Mouse (Mus musculus): Measurements from ENCODE around the gene 3110082I17Rik.

Gene 3110082I17Rik

DNA sequence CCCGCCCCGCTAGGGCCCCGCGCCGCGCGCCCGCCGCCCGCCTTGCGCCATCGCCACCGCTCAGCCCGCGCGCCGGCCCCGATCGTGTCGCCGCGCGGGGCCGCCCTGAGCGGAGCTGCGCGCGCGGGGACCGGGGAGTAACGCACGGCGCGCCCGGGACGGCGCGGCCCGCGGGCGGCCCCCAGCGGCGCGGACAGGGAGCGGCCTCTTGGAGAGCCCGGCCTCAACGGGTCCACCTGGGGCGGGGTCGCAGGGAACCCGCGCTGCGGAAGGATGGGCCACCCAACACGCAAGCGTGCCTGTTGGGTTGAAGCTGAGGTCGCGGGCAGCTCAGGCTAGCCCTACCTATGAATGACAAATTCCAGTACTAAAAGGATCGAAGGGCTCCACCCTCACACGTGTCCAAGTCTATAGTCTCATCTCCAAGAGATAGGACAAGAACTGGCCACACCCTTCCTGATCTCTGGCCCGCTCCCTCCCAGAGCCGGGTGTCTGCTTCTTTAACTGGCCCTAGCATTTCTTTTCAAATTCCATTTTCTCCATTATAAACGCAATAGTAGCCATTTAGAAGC lies 134.8 kb downstream of the 3110082I17Rik start, which contains the start of gene Adap1:
Gene Adap1, minus strand, starts transcription at position 228 of the 572 bp plus-strand sequence.
- DNase-seq (ENCODE audit: low read depth), result no peak

DNA sequence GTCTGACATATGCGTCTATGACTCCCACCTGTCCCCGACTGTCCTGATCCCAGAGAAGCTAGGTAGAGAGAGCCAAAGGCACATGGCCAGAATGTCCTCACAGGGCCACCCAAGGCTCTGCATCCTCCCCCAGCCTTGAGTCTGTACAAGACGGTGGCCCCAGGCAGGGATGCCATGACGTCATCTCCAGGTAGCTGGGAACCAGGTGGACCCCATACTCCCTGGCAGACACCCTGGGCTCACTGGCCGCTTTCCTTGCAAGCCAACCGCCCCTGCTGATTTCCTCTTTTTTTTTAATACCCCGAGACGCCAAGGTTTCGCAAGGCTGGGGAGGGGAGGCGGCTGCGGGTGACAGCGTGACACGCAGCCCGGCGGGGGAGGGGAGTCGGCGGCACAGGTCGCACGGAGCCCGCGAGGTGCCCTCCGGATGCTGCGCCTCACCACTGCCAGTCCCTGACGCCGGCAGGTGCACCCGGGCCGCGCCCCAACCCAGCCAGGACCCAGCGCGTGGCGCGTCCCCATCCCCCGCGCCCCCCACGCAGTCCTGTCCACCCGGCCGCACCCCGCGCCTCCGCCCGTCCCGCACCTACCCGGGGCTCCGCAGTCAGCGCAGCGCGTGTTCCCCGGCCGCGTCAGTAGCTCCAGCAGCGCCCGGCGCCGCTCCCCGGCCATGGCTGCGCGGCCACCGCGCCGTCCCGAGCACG lies 135.5 kb downstream of the 3110082I17Rik start:
- DNase-seq (ENCODE audit: low read depth), result no peak

DNA sequence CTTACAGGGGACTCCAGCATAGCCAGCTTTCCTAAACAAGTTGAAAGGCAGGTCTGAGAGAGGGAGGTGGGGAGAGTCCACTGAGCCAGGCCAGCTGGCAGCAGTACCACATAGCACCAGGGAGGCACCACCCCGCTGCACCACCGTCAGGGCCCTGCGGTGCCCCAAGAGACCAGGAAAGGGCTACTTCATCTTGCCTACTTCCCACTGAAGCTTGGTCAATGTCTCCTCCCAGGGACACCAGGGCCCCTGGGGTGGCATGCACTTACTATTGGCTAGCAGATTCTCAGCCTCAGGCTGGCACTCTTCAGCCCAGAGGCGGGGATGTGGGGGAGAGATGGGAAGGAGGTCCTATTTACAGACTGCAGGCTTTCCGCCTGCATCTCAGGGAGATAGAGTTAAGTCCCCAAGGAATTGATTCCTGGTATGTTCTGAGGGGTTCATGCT lies 136.3 kb downstream of the 3110082I17Rik start:
- DNase-seq (ENCODE audit: low read depth), result no peak

GRCm38 (mm10) chr5:139323260-139323924 lies 136.9 kb downstream of the 3110082I17Rik start:
- DNase-seq (ENCODE audit: low read depth), result no peak

GRCm38 (mm10) chr5:139321331-139321730 lies 139.0 kb downstream of the 3110082I17Rik start:
- no peak for DNase-seq (ENCODE audit: low read depth)

- DNase-seq (ENCODE audit: low read depth), result no peak
These were observed 139.9 kb downstream of the 3110082I17Rik start for GRCm38 (mm10) chr5:139320424-139320823.

- DNase-seq (ENCODE audit: low read depth), result no peak
These were observed 142.4 kb downstream of the 3110082I17Rik start for GRCm38 (mm10) chr5:139317751-139318504.

DNA sequence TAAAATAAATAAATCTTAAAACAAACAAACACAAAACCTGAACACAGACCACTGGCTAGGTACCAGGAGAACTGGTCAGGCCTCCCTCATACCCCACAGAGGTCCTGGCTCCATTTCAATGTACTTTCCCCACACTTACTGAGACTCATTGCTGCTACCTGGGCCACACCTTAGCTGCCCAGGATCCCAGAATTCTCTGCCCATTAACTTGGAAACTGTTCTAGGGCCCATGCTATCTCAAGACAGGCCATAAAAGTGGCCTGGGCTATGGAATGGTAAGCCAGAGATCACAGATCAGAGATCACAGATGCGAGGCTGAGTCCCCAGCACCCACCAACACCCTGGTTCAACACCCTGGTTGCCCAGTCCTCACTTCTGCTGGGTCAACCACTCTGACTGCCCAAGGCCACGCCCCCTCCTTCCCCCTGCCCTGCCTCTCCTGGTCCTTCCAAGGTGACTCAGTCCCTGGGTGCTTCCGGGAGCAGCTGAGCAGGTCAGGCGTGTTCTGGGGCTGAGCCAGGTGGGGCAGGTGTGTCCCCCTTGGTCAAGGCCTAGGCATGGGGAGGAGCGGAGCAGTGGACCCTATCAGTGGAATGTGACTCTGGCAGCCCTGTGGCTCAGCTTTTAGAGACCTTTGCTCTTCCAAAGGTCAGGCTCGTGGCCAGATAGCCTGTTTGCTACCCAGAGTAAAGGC lies 143.2 kb downstream of the 3110082I17Rik start:
- DNase-seq (ENCODE audit: low read depth), result no peak

- no peak for DNase-seq (ENCODE audit: low read depth)
These were observed 145.2 kb downstream of the 3110082I17Rik start for GRCm38 (mm10) chr5:139314941-139315642.

GRCm38 (mm10) chr5:139313536-139313935 lies 146.8 kb downstream of the 3110082I17Rik start:
- no peak for DNase-seq (ENCODE audit: low read depth)

DNA sequence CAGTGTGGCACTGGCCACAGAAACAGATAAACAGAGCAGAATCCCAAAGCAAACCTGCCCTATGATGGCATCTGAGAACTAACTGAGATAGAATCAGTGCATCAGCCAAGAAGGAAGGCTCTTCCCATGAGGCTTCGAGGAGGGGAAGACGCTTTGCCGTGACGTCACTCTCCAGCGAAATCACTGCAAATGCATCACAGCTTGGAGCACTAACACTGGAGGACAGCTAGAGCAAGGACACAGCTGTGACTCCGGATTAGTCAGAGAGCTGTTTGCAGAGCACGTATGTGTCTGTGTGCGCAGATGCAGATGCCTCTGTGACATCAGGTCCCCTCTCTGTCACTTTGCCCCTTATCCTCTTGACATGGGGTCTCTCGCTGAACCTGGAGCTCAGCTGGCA lies 148.5 kb downstream of the 3110082I17Rik start:
- no peak for DNase-seq (ENCODE audit: low read depth)

DNA sequence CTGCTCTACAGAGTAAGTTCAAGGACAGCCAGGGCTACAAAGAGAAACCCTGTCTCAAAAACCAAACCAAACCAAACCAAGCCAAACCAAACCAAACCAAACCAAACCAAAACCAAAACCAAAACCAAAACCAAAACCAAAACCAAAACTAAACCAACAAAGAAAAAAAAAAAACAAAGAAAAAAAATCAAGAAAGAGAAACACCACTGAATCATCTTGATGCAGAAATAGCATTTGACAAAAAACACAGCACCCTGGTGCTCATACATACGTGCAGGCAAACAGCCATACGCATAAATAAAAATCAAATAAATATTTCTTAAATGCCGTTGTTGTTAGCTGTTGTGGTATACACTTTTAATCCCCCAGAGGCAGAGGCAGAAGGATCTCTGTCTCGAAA lies 149.8 kb downstream of the 3110082I17Rik start:
- DNase-seq (ENCODE audit: low read depth), result no peak

- DNase-seq (ENCODE audit: low read depth), result no peak
These were observed 150.4 kb downstream of the 3110082I17Rik start for GRCm38 (mm10) chr5:139309946-139310345.

Data from fibroblast of lung, adult 2 months (primary cell).